Mouse (Mus musculus) liver, postnatal 0 days (tissue): Measurements from ENCODE around the gene Dennd2d.

Source experiments
- CTCF ChIP-seq: sonication (generic); IDR thresholded peaks from 2 replicates; pipeline ENCODE4 v1.5.1; 2016; ENCODE audit warnings: antibody characterized with exemption, low read depth
- EP300 ChIP-seq: IDR thresholded peaks from 2 replicates; pipeline ENCODE4 v1.6.1; 2016; ENCODE audit warnings: antibody characterized with exemption, low read depth, mild to moderate bottlenecking

DNA sequence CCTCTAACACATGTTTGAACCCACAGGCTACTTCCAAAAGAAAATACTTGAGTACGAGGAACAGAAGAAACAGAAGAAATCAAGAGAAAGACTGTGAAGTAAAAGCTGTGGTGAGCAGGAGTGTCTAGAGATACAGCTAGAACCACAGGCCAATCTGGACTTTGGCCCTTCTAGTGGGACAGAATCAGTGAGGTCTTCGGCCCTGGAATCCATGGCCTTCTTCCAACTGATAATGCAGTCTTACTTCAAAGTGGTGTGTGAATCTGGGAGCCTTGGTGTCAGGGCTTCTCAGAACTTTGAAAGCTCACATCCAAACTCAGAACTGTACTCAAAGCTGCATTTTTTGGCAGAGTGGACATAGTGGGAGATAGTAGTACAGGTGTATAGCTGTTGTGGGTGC lies 18.3 kb downstream of the Dennd2d start:
- TF ChIP-seq CTCF = no peak
- no peak for TF ChIP-seq EP300
